Mouse (Mus musculus) MEL (cell line): Measurements from ENCODE around the gene Aldh3b1. TPM values are rescaled to one million over a fixed set of nuclear protein-coding genes. Genes with fewer than 3 reads are reported as not detected.
A peak's percentile ranks its signal among the peaks of the same experiment; 100 is the strongest.

Experiments used
- DNase-seq: peaks from one replicate; pipeline ENCODE4 v3.0.0; 2011; ENCODE audit warnings: low read depth, low spot score
- H3K27ac ChIP-seq: 2 replicates; pipeline ENCODE4 v1.5.1; 2012; ENCODE audit warnings: low read depth, mild to moderate bottlenecking, control low read depth, low read length, moderate library complexity; ENCODE audit not compliant: control insufficient read depth
- H3K27me3 ChIP-seq, 2 experiments: fragments of 150-350 bp in 1 of 2; sonication (generic) in 1 of 2; 2 replicates each; pipeline ENCODE4 v1.6.1; 2012; ENCODE audit warnings: low read length in 2 of 2, mild to moderate bottlenecking in 2 of 2, improper control_type of control experiment in 1 of 2, moderate library complexity in 1 of 2; ENCODE audit not compliant: insufficient read depth in 2 of 2, control insufficient read depth in 1 of 2
- H3K36me3 ChIP-seq, 2 experiments: 2 replicates each; pipeline ENCODE4 v1.6.1; 2012 to 2014; ENCODE audit warnings: low read length in 2 of 2, improper control_type of control experiment in 1 of 2, inconsistent platforms in 1 of 2, mild to moderate bottlenecking in 1 of 2; ENCODE audit not compliant: insufficient read depth in 2 of 2, control insufficient read depth in 1 of 2
- H3K4me1 ChIP-seq, 2 experiments: fragments of 150-350 bp in 1 of 2; sonication (generic) in 1 of 2; 2 replicates each; pipeline ENCODE4 v1.6.1; 2012; ENCODE audit warnings: low read length in 2 of 2, improper control_type of control experiment in 1 of 2, mild to moderate bottlenecking in 1 of 2; ENCODE audit not compliant: insufficient read depth in 2 of 2, control insufficient read depth in 1 of 2
- H3K4me3 ChIP-seq, 2 experiments: fragments of 150-350 bp in 1 of 2; sonication (generic) in 1 of 2; 2 replicates each; pipeline ENCODE4 v1.5.1; 2012; ENCODE audit warnings: low read depth in 2 of 2, low read length in 2 of 2, mild to moderate bottlenecking in 2 of 2, moderate library complexity in 2 of 2, control low read depth in 1 of 2, improper control_type of control experiment in 1 of 2; ENCODE audit not compliant: control insufficient read depth in 1 of 2, insufficient read depth in 1 of 2
- H3K79me2 ChIP-seq: 2 replicates; pipeline ENCODE4 v1.6.1; 2012; ENCODE audit warnings: mild to moderate bottlenecking, low read length, moderate library complexity; ENCODE audit not compliant: control insufficient read depth, poor library complexity, insufficient read depth
- H3K9ac ChIP-seq: 2 replicates; pipeline ENCODE4 v1.6.1; 2012; ENCODE audit warnings: low read depth, mild to moderate bottlenecking, control low read depth, low read length, moderate library complexity; ENCODE audit not compliant: control insufficient read depth, poor library complexity, severe bottlenecking
- H3K9me3 ChIP-seq: fragments of 150-350 bp; sonication (generic); replicated peaks from 2 replicates; pipeline ENCODE4 v1.6.1; 2012; ENCODE audit warnings: mild to moderate bottlenecking, low read length, improper control_type of control experiment, moderate library complexity; ENCODE audit not compliant: insufficient read depth
- BHLHE40 ChIP-seq: IDR thresholded peaks from 2 replicates; pipeline ENCODE4 v1.6.1; 2012; ENCODE audit warnings: low read depth, mild to moderate bottlenecking, inconsistent platforms, low read length, improper control_type of control experiment, borderline replicate concordance
- CHD2 ChIP-seq: IDR thresholded peaks from 2 replicates; pipeline ENCODE4 v1.6.1; 2011; ENCODE audit warnings: low read length, improper control_type of control experiment
- CTCF ChIP-seq, 3 experiments: IDR thresholded peaks in 2 of 3; conservative IDR thresholded peaks in 1 of 3; 2 replicates each; pipeline ENCODE4 v1.5.1; 2011 to 2012; ENCODE audit warnings: low read length in 3 of 3, low read depth in 2 of 3, mild to moderate bottlenecking in 2 of 3, improper control_type of control experiment in 1 of 3, inconsistent platforms in 1 of 3, mixed read lengths in 1 of 3, moderate library complexity in 1 of 3; ENCODE audit not compliant: control insufficient read depth in 1 of 3, insufficient read depth in 1 of 3, poor library complexity in 1 of 3, severe bottlenecking in 1 of 3
- JUND ChIP-seq: IDR thresholded peaks from 2 replicates; pipeline ENCODE4 v1.6.1; 2011; ENCODE audit warnings: low read depth, mild to moderate bottlenecking, improper control_type of control experiment, low read length
- KAT2A ChIP-seq: conservative IDR thresholded peaks from 2 replicates; pipeline ENCODE4 v1.6.1; 2012; ENCODE audit warnings: low read depth, low read length, improper control_type of control experiment, inconsistent platforms
- MAX ChIP-seq: IDR thresholded peaks from 2 replicates; pipeline ENCODE4 v1.6.1; 2011; ENCODE audit warnings: low read length, improper control_type of control experiment
- MXI1 ChIP-seq: IDR thresholded peaks from 2 replicates; pipeline ENCODE4 v1.6.1; 2011; ENCODE audit warnings: mild to moderate bottlenecking, low read depth, low read length, improper control_type of control experiment
- MYB ChIP-seq: IDR thresholded peaks from 2 replicates; pipeline ENCODE4 v1.6.1; 2011; ENCODE audit warnings: mild to moderate bottlenecking, low read depth, low read length, improper control_type of control experiment
- POLR2A ChIP-seq, 2 experiments: IDR thresholded peaks; 2 replicates each; pipeline ENCODE4 v1.6.1; 2011 to 2012; ENCODE audit warnings: low read length in 2 of 2, mild to moderate bottlenecking in 2 of 2, control low read depth in 1 of 2, improper control_type of control experiment in 1 of 2, low read depth in 1 of 2, moderate library complexity in 1 of 2; ENCODE audit not compliant: control insufficient read depth in 1 of 2, insufficient read depth in 1 of 2, poor library complexity in 1 of 2
- POLR2AphosphoS5 ChIP-seq: IDR thresholded peaks from 2 replicates; pipeline ENCODE4 v1.6.1; 2012; ENCODE audit warnings: low read depth, borderline replicate concordance, mild to moderate bottlenecking, inconsistent platforms, low read length, moderate library complexity, mixed read lengths
- RAD21 ChIP-seq: IDR thresholded peaks from 2 replicates; pipeline ENCODE4 v1.6.1; 2011; ENCODE audit warnings: mild to moderate bottlenecking, low read depth, low read length, improper control_type of control experiment
- RCOR1 ChIP-seq: IDR thresholded peaks from 2 replicates; pipeline ENCODE4 v1.6.1; 2012; ENCODE audit warnings: low read depth, mild to moderate bottlenecking, inconsistent platforms, low read length, improper control_type of control experiment
- SMC3 ChIP-seq: IDR thresholded peaks from 2 replicates; pipeline ENCODE4 v1.6.1; 2011; ENCODE audit warnings: low read depth, low read length, improper control_type of control experiment
- UBTF ChIP-seq: IDR thresholded peaks from 2 replicates; pipeline ENCODE4 v1.6.1; 2012; ENCODE audit warnings: low read depth, mild to moderate bottlenecking, inconsistent platforms, low read length, improper control_type of control experiment, moderate library complexity, borderline replicate concordance; ENCODE audit not compliant: insufficient read depth
- ZC3H11A ChIP-seq: IDR thresholded peaks from 2 replicates; pipeline ENCODE4 v1.6.1; 2012; ENCODE audit warnings: low read depth, mild to moderate bottlenecking, inconsistent platforms, low read length, improper control_type of control experiment
- ZKSCAN1 ChIP-seq: IDR thresholded peaks from 2 replicates; pipeline ENCODE4 v1.6.1; 2012; ENCODE audit warnings: low read depth, mild to moderate bottlenecking, inconsistent platforms, low read length, improper control_type of control experiment, moderate library complexity
- ZMIZ1 ChIP-seq: IDR thresholded peaks from 2 replicates; pipeline ENCODE4 v1.6.1; 2012; ENCODE audit warnings: low read depth, mild to moderate bottlenecking, inconsistent platforms, low read length, improper control_type of control experiment, moderate library complexity
- polyA plus RNA-seq, 2 experiments: library from polyadenylated mRNA; stranded (reverse) in 1 of 2; unstranded in 1 of 2; fragments of >175 nt in 1 of 2; fragments of >200 nt in 1 of 2; gene quantifications; 2 replicates each; pipeline versions ENCODE4 v1.2.1 to v1.2.4; 2012; ENCODE audit warnings: low replicate concordance in 2 of 2, low read depth in 1 of 2; ENCODE audit not compliant: insufficient read length in 2 of 2, insufficient read depth in 1 of 2, missing spikeins in 1 of 2
- total RNA-seq: library from RNA; depleted of rRNA; stranded (reverse); fragments of 300-350 nt; gene quantifications from 2 replicates; pipeline ENCODE4 v1.2.3, GENCODE M21; 2012

Aldh3b1 gene
- total and polyA plus RNA-seq, 3 experiments: 0.08 to 0.10 TPM; not detected in 1

- H3K79me2 ChIP-seq: no peaks in the 10 kb centered on the region
- peaks cover 0 to 6% of the 10 kb centered on the region in 2 experiments; a peak in 2 of 4 replicates for H3K36me3 ChIP-seq
- TF ChIP-seq RAD21 (no peak), MAX (no peak), CHD2 (no peak), KAT2A (no peak), POLR2AphosphoS5 (no peak), SMC3 (no peak), RCOR1 (no peak), CTCF (IDR thresholded peaks at IDR 0.05 in 2 of 3, conservative IDR thresholded peaks at IDR 0.05 in 1 of 3; ENCODE audit: control insufficient read depth in 1 of 3, insufficient read depth in 1 of 3, low read depth in 2 of 3, low read length in 3 of 3, poor library complexity in 1 of 3, severe bottlenecking in 1 of 3) (no peak), MXI1 (no peak), JUND (no peak), MYB (no peak), ZMIZ1 (no peak), BHLHE40 (no peak), POLR2A (IDR thresholded peaks at IDR 0.05; ENCODE audit: control insufficient read depth in 1 of 2, insufficient read depth in 1 of 2, low read depth in 1 of 2, low read length in 2 of 2, poor library complexity in 1 of 2) (no peak), UBTF (no peak), ZKSCAN1 (no peak)
- TF ChIP-seq, all 39 proteins: peak for 0
- H3K9ac ChIP-seq: no peak overlapping the region
- no peak overlapping the region for H3K27ac ChIP-seq
- no peak for DNase-seq
- peaks cover 6 to 7% of the 10 kb centered on the region in 2 experiments; a peak in 3 of 4 replicates for H3K4me1 ChIP-seq
- H3K9me3 ChIP-seq: no peaks in the 10 kb centered on the region
- no peaks in the 10 kb centered on the region for H3K27me3 ChIP-seq
- no peak overlapping the region for H3K4me3 ChIP-seq
Observed at GRCm38 (mm10) chr19:3947813-3948212, 18.2 kb upstream of the Aldh3b1 start.

DNA sequence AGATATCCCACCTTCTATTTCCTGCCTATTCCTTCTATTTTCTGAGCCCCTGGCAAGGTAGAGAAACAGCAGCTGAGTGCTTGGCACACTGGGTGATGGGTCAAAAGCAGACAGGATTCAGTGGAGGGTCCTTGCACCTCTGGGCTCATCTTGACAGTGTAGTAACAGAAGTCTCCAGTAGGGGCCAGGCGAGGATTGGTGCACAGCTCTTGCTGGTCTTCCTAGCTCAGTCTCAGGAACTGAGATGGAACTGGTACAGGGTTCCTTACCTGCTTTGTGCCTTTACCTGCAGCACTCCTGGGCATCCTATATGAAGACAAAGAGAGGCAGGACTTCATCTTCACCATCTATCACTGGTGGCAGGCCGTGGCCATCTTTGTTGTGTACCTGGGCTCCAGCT is 17.1 kb upstream of the Aldh3b1 start:
- H3K9me3 ChIP-seq: no peaks in the 10 kb centered on the region
- H3K4me1 ChIP-seq: peaks cover 4 to 6% of the 10 kb centered on the region in 2 experiments; a peak in 3 of 4 replicates
- H3K4me3 ChIP-seq: no peak overlapping the region
- peak; percentile 71 for DNase-seq
- H3K27me3 ChIP-seq: no peaks in the 10 kb centered on the region
- H3K79me2 ChIP-seq: no peaks in the 10 kb centered on the region
- H3K27ac ChIP-seq: no peak overlapping the region
- H3K36me3 ChIP-seq: peaks cover 0 to 5% of the 10 kb centered on the region in 2 experiments; a peak in 2 of 4 replicates
- TF ChIP-seq RCOR1 (no peak), ZC3H11A (peak; percentile 68), RAD21 (peak; percentile 86), SMC3 (peak; percentile 69), CTCF (IDR thresholded peaks at IDR 0.05 in 2 of 3, conservative IDR thresholded peaks at IDR 0.05 in 1 of 3; ENCODE audit: control insufficient read depth in 1 of 3, insufficient read depth in 1 of 3, low read depth in 2 of 3, low read length in 3 of 3, poor library complexity in 1 of 3, severe bottlenecking in 1 of 3) (peak; percentile 76 to 94 (median 83))
- H3K9ac ChIP-seq: no peak overlapping the region
